Mouse (Mus musculus) CH12.LX (cell line): ENCODE data around the gene Ccdc188. TPM values are rescaled to one million over a fixed set of nuclear protein-coding genes. Genes with fewer than 3 reads are reported as not detected.

ENCODE experiments used
- DNase-seq: peaks from one replicate; pipeline ENCODE4 v3.0.0-alpha.2; 2013; ENCODE audit errors: extremely low read depth
- H3K27ac ChIP-seq: 2 replicates; pipeline ENCODE4 v1.5.1; 2012; ENCODE audit warnings: low read depth, mild to moderate bottlenecking, control low read depth, moderate library complexity; ENCODE audit not compliant: insufficient read depth
- H3K27me3 ChIP-seq: replicated peaks from 2 replicates; pipeline ENCODE3; 2012; ENCODE audit warnings: inconsistent platforms
- H3K36me3 ChIP-seq, 2 experiments: replicated peaks in 1 of 2; 2 replicates each; pipeline versions ENCODE3 to v1.6.1; 2012; ENCODE audit warnings: inconsistent platforms in 1 of 2, low read length in 1 of 2, mild to moderate bottlenecking in 1 of 2, mixed read lengths in 1 of 2, moderate library complexity in 1 of 2; ENCODE audit not compliant: control insufficient read depth in 1 of 2, insufficient read depth in 1 of 2
- H3K4me1 ChIP-seq, 2 experiments: 2 replicates each; pipeline ENCODE4 v1.6.1; 2012; ENCODE audit warnings: inconsistent platforms in 1 of 2, moderate library complexity in 1 of 2; ENCODE audit not compliant: insufficient read depth in 2 of 2, control insufficient read depth in 1 of 2
- H3K4me2 ChIP-seq: 2 replicates; pipeline ENCODE4 v1.6.1; 2012; ENCODE audit warnings: low read depth, mild to moderate bottlenecking, control low read depth; ENCODE audit not compliant: poor library complexity, insufficient read depth, severe bottlenecking
- H3K4me3 ChIP-seq, 3 experiments: fragments of 150-350 bp in 1 of 3; sonication (generic) in 1 of 3; replicated peaks in 1 of 3; 2 replicates each; pipeline versions ENCODE3 to v1.5.1; 2011 to 2012; ENCODE audit warnings: low read depth in 2 of 3, low read length in 2 of 3, mild to moderate bottlenecking in 2 of 3, moderate library complexity in 2 of 3, control low read depth in 1 of 3, improper control_type of control experiment in 1 of 3, inconsistent platforms in 1 of 3, mixed read lengths in 1 of 3; ENCODE audit not compliant: poor library complexity in 1 of 3
- H3K79me2 ChIP-seq: replicated peaks from 2 replicates; pipeline ENCODE4 v1.6.1; 2012; ENCODE audit warnings: mild to moderate bottlenecking, moderate library complexity; ENCODE audit not compliant: control insufficient read depth, poor library complexity, insufficient read depth, severe bottlenecking; ENCODE audit errors: extremely low read depth
- H3K9ac ChIP-seq: 2 replicates; pipeline ENCODE4 v1.6.1; 2012; ENCODE audit warnings: low read depth, mild to moderate bottlenecking, control low read depth, moderate library complexity; ENCODE audit not compliant: insufficient read depth
- H3K9me3 ChIP-seq: replicated peaks from 2 replicates; pipeline ENCODE3; 2012; ENCODE audit warnings: low read length, inconsistent platforms, mixed read lengths
- BHLHE40 ChIP-seq: IDR thresholded peaks from 2 replicates; pipeline ENCODE4 v1.6.1; 2011; ENCODE audit warnings: mild to moderate bottlenecking, low read depth, low read length, improper control_type of control experiment
- CHD2 ChIP-seq: IDR thresholded peaks from 2 replicates; pipeline ENCODE4 v1.6.1; 2011; ENCODE audit warnings: low read length, improper control_type of control experiment
- E2F4 ChIP-seq: IDR thresholded peaks from 2 replicates; pipeline ENCODE4 v1.6.1; 2011; ENCODE audit warnings: low read depth, low read length, improper control_type of control experiment; ENCODE audit not compliant: insufficient replicate concordance
- GABPA ChIP-seq: IDR thresholded peaks from 2 replicates; pipeline ENCODE4 v1.6.1; 2012; ENCODE audit warnings: low read depth, low read length, improper control_type of control experiment, inconsistent platforms; ENCODE audit not compliant: insufficient replicate concordance
- IRF4 ChIP-seq: IDR thresholded peaks from 2 replicates; pipeline ENCODE4 v1.6.1; 2014; ENCODE audit warnings: low read depth, mild to moderate bottlenecking, inconsistent platforms, low read length, improper control_type of control experiment
- MAX ChIP-seq: IDR thresholded peaks from 2 replicates; pipeline ENCODE4 v1.6.1; 2011; ENCODE audit warnings: low read length, improper control_type of control experiment
- MYC ChIP-seq: IDR thresholded peaks from 2 replicates; pipeline ENCODE4 v1.6.1; 2011; ENCODE audit warnings: low read depth, mild to moderate bottlenecking, improper control_type of control experiment, low read length
- NRF1 ChIP-seq: IDR thresholded peaks from 2 replicates; pipeline ENCODE4 v1.6.1; 2014; ENCODE audit warnings: low read depth, mild to moderate bottlenecking, inconsistent platforms, low read length, improper control_type of control experiment, moderate library complexity
- POLR2A ChIP-seq: IDR thresholded peaks from 2 replicates; pipeline ENCODE4 v1.6.1; 2011; ENCODE audit warnings: low read depth, mild to moderate bottlenecking, improper control_type of control experiment, low read length
- POLR2AphosphoS2 ChIP-seq: IDR thresholded peaks from 2 replicates; pipeline ENCODE4 v1.6.1; 2011; ENCODE audit warnings: low read depth, low read length, improper control_type of control experiment
- RAD21 ChIP-seq: IDR thresholded peaks from 2 replicates; pipeline ENCODE4 v1.6.1; 2011; ENCODE audit warnings: low read depth, mild to moderate bottlenecking, low read length, improper control_type of control experiment, moderate library complexity
- SIN3A ChIP-seq: IDR thresholded peaks from 2 replicates; pipeline ENCODE4 v1.6.1; 2012; ENCODE audit warnings: low read length, improper control_type of control experiment, inconsistent platforms
- SMC3 ChIP-seq: IDR thresholded peaks from 2 replicates; pipeline ENCODE4 v1.6.1; 2011; ENCODE audit warnings: low read depth, low read length, improper control_type of control experiment
- USF1 ChIP-seq: IDR thresholded peaks from 2 replicates; pipeline ENCODE4 v1.6.1; 2014; ENCODE audit warnings: low read depth, mild to moderate bottlenecking, inconsistent platforms, low read length, improper control_type of control experiment
- ZMIZ1 ChIP-seq: IDR thresholded peaks from 2 replicates; pipeline ENCODE4 v1.6.1; 2012; ENCODE audit warnings: low read depth, mild to moderate bottlenecking, inconsistent platforms, low read length, improper control_type of control experiment
- ZNF384 ChIP-seq: IDR thresholded peaks from 2 replicates; pipeline ENCODE4 v1.6.1; 2012; ENCODE audit warnings: low read depth, low read length, improper control_type of control experiment, inconsistent platforms
- dilution Hi-C: fragments of 300-500 bp; cut with MboI; formaldehyde crosslinking; loops from 2 replicates; pipeline ENCODE4 v1.14.3; 2020; ENCODE audit warnings: low sequenced_read_pairs; ENCODE audit not compliant: extremely low pct_unique_long_range_greater_than_20kb, extremely low pct_ligation_motif_present
- in situ Hi-C: fragments of 300-500 bp; cut with MboI; formaldehyde crosslinking; loops from 3 replicates; pipeline ENCODE4 v1.14.3; 2019; ENCODE audit warnings: low sequenced_read_pairs, low pct_ligation_motif_present, low pct_unique_long_range_greater_than_20kb, mixed read lengths
- polyA plus RNA-seq: library from polyadenylated mRNA; unstranded; fragments of >175 nt; gene quantifications from 2 replicates; pipeline ENCODE4 v1.2.1, GENCODE M21; 2012; ENCODE audit warnings: low read depth; ENCODE audit not compliant: insufficient read length
- total RNA-seq, 2 experiments: library from RNA; depleted of rRNA; stranded (reverse); fragments of 300-350 nt in 1 of 2; fragments of >200 nt in 1 of 2; gene quantifications; 2 replicates each; pipeline ENCODE4 v1.2.3; 2012 to 2014

Ccdc188 gene
- total and polyA plus RNA-seq, 3 experiments: 0.30 TPM; not detected in 2

DNA sequence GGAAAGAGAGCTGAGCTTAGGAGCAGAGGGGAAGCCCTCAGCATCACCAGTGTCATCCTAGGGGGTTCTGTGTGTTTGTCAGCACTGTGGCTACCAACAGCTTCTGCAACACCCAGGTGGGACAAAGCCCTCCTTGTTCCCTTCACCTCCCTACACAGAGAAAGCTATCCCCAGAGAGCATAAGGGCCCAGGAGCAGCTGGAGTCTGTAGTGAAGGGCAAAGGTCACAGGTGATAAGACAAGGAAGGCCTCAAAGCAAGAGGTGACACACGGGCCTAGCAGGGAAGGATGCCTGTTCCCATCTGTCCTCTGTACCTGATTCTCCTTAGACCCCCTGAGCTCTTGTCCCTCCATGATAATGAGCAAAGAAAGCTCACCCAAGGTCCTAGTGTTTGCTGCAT is 16.1 kb upstream of the Ccdc188 start:
- no peaks in the 10 kb centered on the region for H3K9me3 ChIP-seq
- no peak overlapping the region for H3K27ac ChIP-seq
- H3K36me3 ChIP-seq: no peaks in the 10 kb centered on the region
- no peak overlapping the region for H3K4me3 ChIP-seq
- dilution Hi-C loops (no loop called here), in situ Hi-C loops (no loop called here)
- peaks cover 94% of the 10 kb centered on the region for H3K27me3 ChIP-seq
- DNase-seq: no peak
- no peaks in the 10 kb centered on the region for H3K79me2 ChIP-seq
- TF ChIP-seq POLR2A (no peak), SMC3 (no peak), ZMIZ1 (no peak), RAD21 (no peak), MYC (no peak), CHD2 (no peak), IRF4 (no peak), BHLHE40 (no peak), USF1 (no peak)
- H3K4me2 ChIP-seq: no peak overlapping the region
- no peak overlapping the region for H3K9ac ChIP-seq
- H3K4me1 ChIP-seq: peaks cover 0 to 8% of the 10 kb centered on the region in 2 experiments; a peak in 2 of 4 replicates

DNA sequence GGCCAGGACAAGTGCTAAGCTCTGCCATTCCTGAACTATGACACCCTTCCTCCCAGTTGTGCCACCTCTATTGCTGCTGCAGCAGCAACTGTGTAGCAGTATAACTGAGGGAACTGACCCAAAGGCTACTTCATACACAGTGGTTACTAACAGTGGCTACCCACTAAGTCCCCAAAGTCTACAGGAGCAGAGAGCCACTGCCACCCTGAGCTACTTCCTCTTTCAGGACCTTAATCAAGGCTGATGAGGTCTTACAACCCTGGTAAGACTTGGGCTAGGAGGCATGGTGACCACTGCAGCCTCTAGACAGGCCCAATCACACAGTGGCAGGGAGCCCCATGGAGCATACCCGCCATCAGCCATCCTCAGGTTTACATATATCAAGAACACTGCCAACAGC is 15.6 kb upstream of the Ccdc188 start:
- Histone ChIP-seq H3K36me3 (no peaks in the 10 kb centered on the region), H3K9ac (no peak overlapping the region), H3K79me2 (no peaks in the 10 kb centered on the region), H3K9me3 (no peaks in the 10 kb centered on the region), H3K27ac (no peak overlapping the region), H3K4me2 (no peak overlapping the region), H3K27me3 (peaks cover 94% of the 10 kb centered on the region), H3K4me3 (no peak overlapping the region), H3K4me1 (peaks cover 0 to 8% of the 10 kb centered on the region in 2 experiments; a peak in 2 of 4 replicates)
- dilution Hi-C loops (no loop called here), in situ Hi-C loops (no loop called here)
- no peak for TF ChIP-seq POLR2A
- no peak for TF ChIP-seq E2F4
- TF ChIP-seq ZMIZ1: no peak
- no peak for TF ChIP-seq ZNF384
- no peak for TF ChIP-seq POLR2AphosphoS2
- no peak for TF ChIP-seq NRF1
- no peak for TF ChIP-seq MYC
- TF ChIP-seq GABPA: no peak
- no peak for TF ChIP-seq MAX
- TF ChIP-seq SIN3A: no peak
- DNase-seq: no peak
